Mouse (Mus musculus) heart, adult 2 months (tissue): Measurements from ENCODE around the gene Klk11.

Source experiments
- CTCF ChIP-seq: fragments of 200-600 bp; IDR thresholded peaks from 2 replicates; pipeline ENCODE4 v1.8.1; 2022; ENCODE audit warnings: antibody characterized with exemption, mild to moderate bottlenecking, moderate library complexity
- EP300 ChIP-seq: fragments of 200-500 bp; IDR thresholded peaks from 2 replicates; pipeline ENCODE4 v1.6.1; 2011; ENCODE audit warnings: low read depth, low read length, control low read depth; ENCODE audit not compliant: insufficient read depth

DNA sequence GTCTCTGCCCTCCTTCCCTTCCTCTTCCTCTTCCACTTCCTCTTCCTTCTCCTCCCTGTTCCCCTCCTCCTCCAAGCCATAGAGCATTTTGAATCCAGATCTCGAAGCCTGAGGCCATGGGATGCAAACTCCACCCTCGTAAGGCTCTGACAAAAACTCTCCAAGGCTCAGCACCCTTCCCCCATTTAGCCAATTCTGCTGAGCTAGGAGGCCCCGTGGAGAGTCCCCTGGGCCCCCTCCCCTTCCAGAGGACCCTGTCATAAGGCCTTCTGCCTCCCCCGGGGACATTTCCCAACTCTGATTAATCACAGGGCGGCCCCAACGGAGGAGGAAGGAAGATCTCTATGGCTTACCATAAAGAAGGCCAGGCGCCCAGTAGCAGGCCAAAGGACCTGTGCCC is 17.2 kb downstream of the Klk11 start, which contains the start of gene Klk9:
- TF ChIP-seq CTCF, result no peak
- no peak for TF ChIP-seq EP300
